Mouse (Mus musculus): Measurements from ENCODE around the gene Cacna2d1.

- no peak for TF ChIP-seq EP300 (IDR thresholded peaks at IDR 0.05; ENCODE audit: low read depth)
- no peak for TF ChIP-seq CTCF (IDR thresholded peaks at IDR 0.05; ENCODE audit: low read depth)
Observed at GRCm38 (mm10) chr5:16056795-16057194, 122.3 kb downstream of the Cacna2d1 start.
